Mouse (Mus musculus): ENCODE measurements around the gene Rere. TPM values are rescaled to one million over a fixed set of nuclear protein-coding genes. Genes with fewer than 3 reads are reported as not detected.

The Rere gene
- polyA plus RNA-seq, 1 experiment from 2014 or later = 19.7 TPM

GRCm38 (mm10) chr4:150257252-150258204, 23.9 kb upstream of the Rere start:
- Histone ChIP-seq H3K4me2 (no peak overlapping the region), H3K27ac (peak overlapping the region; percentile 57; the same call in 1 of the 2 replicates), H3K4me1 (peaks cover 18% of the 10 kb centered on the region), H3K36me3 (peaks cover 3% of the 10 kb centered on the region; the same call in 1 of the 2 replicates), H3K4me3 (no peak overlapping the region), H3K9me3 (no peaks in the 10 kb centered on the region), H3K9ac (no peak overlapping the region), H3K27me3 (no peaks in the 10 kb centered on the region)
- ATAC-seq (ENCODE audit: insufficient number of reproducible peaks, low FRiP score, low TSS enrichment, low read depth) = peak; percentile 65; the same call in 1 of the 2 replicates
- WGBS = 46% methylated on average over 20 of the region's 20 CpGs

- 55% methylated on average over 14 of the region's 14 CpGs for WGBS
- Histone ChIP-seq H3K4me1 (peaks cover 18% of the 10 kb centered on the region), H3K27me3 (no peaks in the 10 kb centered on the region), H3K27ac (no peak overlapping the region), H3K36me3 (no peaks in the 10 kb centered on the region), H3K9ac (no peak overlapping the region), H3K4me2 (no peak overlapping the region), H3K9me3 (no peaks in the 10 kb centered on the region), H3K4me3 (no peak overlapping the region)
- ATAC-seq (ENCODE audit: insufficient number of reproducible peaks, low FRiP score, low TSS enrichment, low read depth) = no peak
Measured at GRCm38 (mm10) chr4:150258388-150258787, 23.1 kb upstream of the Rere start.

- WGBS = 93% methylated on average over 7 of the region's 7 CpGs
- no peak overlapping the region for H3K4me3 ChIP-seq
- H3K27me3 ChIP-seq = no peaks in the 10 kb centered on the region
- H3K27ac ChIP-seq = no peak overlapping the region
- H3K9me3 ChIP-seq = no peaks in the 10 kb centered on the region
- no peak overlapping the region for H3K4me2 ChIP-seq
- no peak for ATAC-seq (ENCODE audit: insufficient number of reproducible peaks, low FRiP score, low TSS enrichment, low read depth)
- H3K9ac ChIP-seq = no peak overlapping the region
- no peaks in the 10 kb centered on the region for H3K36me3 ChIP-seq
- peaks cover 18% of the 10 kb centered on the region for H3K4me1 ChIP-seq
Measured at GRCm38 (mm10) chr4:150259577-150259976, 21.9 kb upstream of the Rere start.

GRCm38 (mm10) chr4:150260111-150260510, 21.3 kb upstream of the Rere start:
- no peaks in the 10 kb centered on the region for H3K27me3 ChIP-seq
- no peak for ATAC-seq (ENCODE audit: insufficient number of reproducible peaks, low FRiP score, low TSS enrichment, low read depth)
- peaks cover 21% of the 10 kb centered on the region for H3K4me1 ChIP-seq
- no peaks in the 10 kb centered on the region for H3K9me3 ChIP-seq
- no peaks in the 10 kb centered on the region for H3K36me3 ChIP-seq
- no peak overlapping the region for H3K4me3 ChIP-seq
- 67% methylated on average over 7 of the region's 7 CpGs for WGBS
- H3K4me2 ChIP-seq = no peak overlapping the region
- H3K9ac ChIP-seq = no peak overlapping the region
- no peak overlapping the region for H3K27ac ChIP-seq

- ATAC-seq (ENCODE audit: insufficient number of reproducible peaks, low FRiP score, low TSS enrichment, low read depth) = no peak
- Histone ChIP-seq H3K4me2 (no peak overlapping the region), H3K9me3 (no peaks in the 10 kb centered on the region), H3K4me1 (peaks cover 26% of the 10 kb centered on the region), H3K27me3 (no peaks in the 10 kb centered on the region), H3K4me3 (no peak overlapping the region), H3K9ac (no peak overlapping the region), H3K27ac (no peak overlapping the region), H3K36me3 (no peaks in the 10 kb centered on the region)
- WGBS = 43% methylated on average over 6 of the region's 6 CpGs
Measured at GRCm38 (mm10) chr4:150260745-150261144, 20.7 kb upstream of the Rere start.

- Histone ChIP-seq H3K4me2 (no peak overlapping the region), H3K9ac (no peak overlapping the region), H3K4me3 (no peak overlapping the region), H3K27me3 (no peaks in the 10 kb centered on the region), H3K9me3 (no peaks in the 10 kb centered on the region), H3K36me3 (no peaks in the 10 kb centered on the region), H3K27ac (no peak overlapping the region), H3K4me1 (peaks cover 22% of the 10 kb centered on the region)
- WGBS = 68% methylated on average over 8 of the region's 8 CpGs
- no peak for ATAC-seq (ENCODE audit: insufficient number of reproducible peaks, low FRiP score, low TSS enrichment, low read depth)
Measured at GRCm38 (mm10) chr4:150262301-150262700, 19.1 kb upstream of the Rere start.

GRCm38 (mm10) chr4:150264903-150265302, 16.5 kb upstream of the Rere start:
- peaks cover 20% of the 10 kb centered on the region for H3K4me1 ChIP-seq
- H3K36me3 ChIP-seq = no peaks in the 10 kb centered on the region
- no peaks in the 10 kb centered on the region for H3K9me3 ChIP-seq
- no peak overlapping the region for H3K27ac ChIP-seq
- no peaks in the 10 kb centered on the region for H3K27me3 ChIP-seq
- H3K9ac ChIP-seq = no peak overlapping the region
- H3K4me2 ChIP-seq = no peak overlapping the region
- 60% methylated on average over 7 of the region's 7 CpGs for WGBS
- no peak overlapping the region for H3K4me3 ChIP-seq
- ATAC-seq (ENCODE audit: insufficient number of reproducible peaks, low FRiP score, low TSS enrichment, low read depth) = no peak

- H3K4me1 ChIP-seq = peaks cover 21% of the 10 kb centered on the region
- H3K27me3 ChIP-seq = no peaks in the 10 kb centered on the region
- H3K9ac ChIP-seq = no peak overlapping the region
- H3K36me3 ChIP-seq = no peaks in the 10 kb centered on the region
- H3K27ac ChIP-seq = no peak overlapping the region
- WGBS = 69% methylated on average over 5 of the region's 5 CpGs
- no peak overlapping the region for H3K4me2 ChIP-seq
- ATAC-seq (ENCODE audit: insufficient number of reproducible peaks, low FRiP score, low TSS enrichment, low read depth) = no peak
- H3K9me3 ChIP-seq = no peaks in the 10 kb centered on the region
- H3K4me3 ChIP-seq = no peak overlapping the region
Measured at GRCm38 (mm10) chr4:150265471-150265870, 16.0 kb upstream of the Rere start.

- WGBS = 67% methylated on average over 21 of the region's 21 CpGs
- Histone ChIP-seq H3K4me2 (no peak overlapping the region), H3K27ac (no peak overlapping the region)
Measured at GRCm38 (mm10) chr4:150266655-150267223, 14.7 kb upstream of the Rere start.

GRCm38 (mm10) chr4:150268674-150269653, 12.5 kb upstream of the Rere start:
- no peaks in the 10 kb centered on the region for H3K36me3 ChIP-seq
- no peaks in the 10 kb centered on the region for H3K9me3 ChIP-seq
- no peaks in the 10 kb centered on the region for H3K27me3 ChIP-seq
- H3K4me3 ChIP-seq = no peak overlapping the region
- H3K9ac ChIP-seq = no peak overlapping the region
- 79% methylated on average over 33 of the region's 33 CpGs for WGBS
- ATAC-seq (ENCODE audit: insufficient number of reproducible peaks, low FRiP score, low TSS enrichment, low read depth) = no peak
- H3K4me2 ChIP-seq = no peak overlapping the region
- H3K27ac ChIP-seq = no peak overlapping the region
- peaks cover 37% of the 10 kb centered on the region for H3K4me1 ChIP-seq

More at GRCm38 (mm10) chr4:150266655-150267223, 14.7 kb upstream of the Rere start:
- Histone ChIP-seq H3K36me3 (no peaks in the 10 kb centered on the region), H3K9me3 (no peaks in the 10 kb centered on the region), H3K4me1 (peaks cover 21% of the 10 kb centered on the region), H3K4me3 (no peak overlapping the region), H3K9ac (no peak overlapping the region), H3K27me3 (no peaks in the 10 kb centered on the region)
- no peak for ATAC-seq (ENCODE audit: insufficient number of reproducible peaks, low FRiP score, low TSS enrichment, low read depth)

- no peak overlapping the region for H3K4me2 ChIP-seq
- 16% methylated on average over 7 of the region's 7 CpGs for WGBS
- H3K4me3 ChIP-seq = no peak overlapping the region
- no peak for ATAC-seq (ENCODE audit: insufficient number of reproducible peaks, low FRiP score, low TSS enrichment, low read depth)
- 0 out of 2 replicates have a peak overlapping the region, but pooled peaks have one; percentile 23 for H3K27ac ChIP-seq
- peaks cover 37% of the 10 kb centered on the region for H3K4me1 ChIP-seq
- H3K9ac ChIP-seq = no peak overlapping the region
- H3K36me3 ChIP-seq = no peaks in the 10 kb centered on the region
- H3K27me3 ChIP-seq = no peaks in the 10 kb centered on the region
- no peaks in the 10 kb centered on the region for H3K9me3 ChIP-seq
Measured at GRCm38 (mm10) chr4:150269679-150270078, 11.8 kb upstream of the Rere start.
